Mouse (Mus musculus): ENCODE data around the gene Gm45233. TPM values are rescaled to one million over a fixed set of nuclear protein-coding genes. Genes with fewer than 3 reads are reported as not detected.

The Gm45233 gene
- polyA plus RNA-seq (2012; rRNA removed), result 1.2 and 1.4 TPM in 2 replicates

GRCm38 (mm10) chr7:43443917-43444293, at the start of gene Gm45233, which contains the start of gene Etfb:
Gm45233 (plus strand) TSS chr7:43444128.
Etfb (plus strand) TSS chr7:43444083.

GRCm38 (mm10) chr7:43408131-43408553, 35.8 kb upstream of the Gm45233 start, which contains the start of gene Siglecg:
Siglecg (plus strand) TSS chr7:43408204.

GRCm38 (mm10) chr7:43427406-43427805, 16.5 kb upstream of the Gm45233 start, which contains the start of gene Lim2:
Lim2 (plus strand) TSS chr7:43427670.

GRCm38 (mm10) chr7:43436341-43437255, 7.3 kb upstream of the Gm45233 start, which contains the start of gene Nkg7:
Nkg7 (plus strand) TSS chr7:43437073.

GRCm38 (mm10) chr7:43440482-43440881, 3.4 kb upstream of the Gm45233 start, which contains the start of gene Cldnd2:
Cldnd2 (plus strand) TSS chr7:43440782.

GRCm38 (mm10) chr7:43462851-43463250, 18.9 kb downstream of the Gm45233 start, which contains the start of gene Vsig10l:
Vsig10l (plus strand) TSS chr7:43463151.

GRCm38 (mm10) chr7:43489631-43490125, 45.8 kb downstream of the Gm45233 start, which contains the start of gene Iglon5:
Iglon5 (minus strand) TSS chr7:43490075.

Other genes starting within 250 kb of the Gm45233 start
- gene Zfp715, start 130.8 kb upstream of the Gm45233 start, polyA plus RNA-seq (2012; rRNA removed), result 21.3 and 23.2 TPM in 2 replicates
- 0.08 and 0.11 TPM in 2 replicates for gene Siglecf, start 92.8 kb upstream of the Gm45233 start, polyA plus RNA-seq (2012; rRNA removed)
- gene Siglecg, start 35.9 kb upstream of the Gm45233 start, polyA plus RNA-seq (2012; rRNA removed), result 0.03 and 0.21 TPM in 2 replicates
- gene Lim2, start 16.5 kb upstream of the Gm45233 start, polyA plus RNA-seq (2012; rRNA removed), result not detected in 2 replicates
- 0.08 TPM in 1 of 2 replicates, not detected in the other for gene Nkg7, start 7.1 kb upstream of the Gm45233 start, polyA plus RNA-seq (2012; rRNA removed)
- not detected in 2 replicates for gene Cldnd2, start 3.3 kb upstream of the Gm45233 start, polyA plus RNA-seq (2012; rRNA removed)
- 67.2 and 78.6 TPM in 2 replicates for gene Etfb, start within 50 bp of the Gm45233 start, polyA plus RNA-seq (2012; rRNA removed)
- gene Vsig10l, start 19.0 kb downstream of the Gm45233 start, polyA plus RNA-seq (2012; rRNA removed), result 7.7 and 9.7 TPM in 2 replicates
- 67.3 and 80.8 TPM in 2 replicates for gene Iglon5, start 45.9 kb downstream of the Gm45233 start, polyA plus RNA-seq (2012; rRNA removed)
- gene 4931406B18Rik, start 61.8 kb downstream of the Gm45233 start, polyA plus RNA-seq (2012; rRNA removed), result not detected in 2 replicates
- 0.93 and 1.6 TPM in 2 replicates for gene Cd33, start 100.3 kb downstream of the Gm45233 start, polyA plus RNA-seq (2012; rRNA removed)
- gene Zfp658, start 118.1 kb downstream of the Gm45233 start, polyA plus RNA-seq (2012; rRNA removed), result 13.1 and 13.3 TPM in 2 replicates
- gene Zfp719, start 135.5 kb downstream of the Gm45233 start, polyA plus RNA-seq (2012; rRNA removed), result 8.7 and 9.2 TPM in 2 replicates
- 0.27 and 0.33 TPM in 2 replicates for gene Zfp819, start 163.0 kb downstream of the Gm45233 start, polyA plus RNA-seq (2012; rRNA removed)
- 0.03 and 0.08 TPM in 2 replicates for gene Ceacam18, start 190.6 kb downstream of the Gm45233 start, polyA plus RNA-seq (2012; rRNA removed)
- 0.16 and 0.19 TPM in 2 replicates for gene Siglece, start 216.0 kb downstream of the Gm45233 start, polyA plus RNA-seq (2012; rRNA removed)
- 26.2 and 27.5 TPM in 2 replicates for gene Ctu1, start 227.9 kb downstream of the Gm45233 start, polyA plus RNA-seq (2012; rRNA removed)
- 0.08 TPM in 1 of 2 replicates, not detected in the other for gene Klk14, start 246.3 kb downstream of the Gm45233 start, polyA plus RNA-seq (2012; rRNA removed)